Mouse (Mus musculus) retina, embryonic 14.5 days (tissue): ENCODE measurements around the gene Abcc4.
"Not testable (repeated sequence)": the region's sequence is repeated elsewhere in the genome, so short reads cannot be mapped to it uniquely, and the experiment has no call there.

ENCODE experiments used
- DNase-seq: peaks from one replicate; pipeline ENCODE4 v3.0.0-alpha.2; 2015; ENCODE audit warnings: low spot score

The Abcc4 gene

GRCm38 (mm10) chr14:118579013-118579728, 126.8 kb downstream of the Abcc4 start:
- no peak for DNase-seq

- DNase-seq = no peak
Observed at GRCm38 (mm10) chr14:118577895-118578294, 128.1 kb downstream of the Abcc4 start.

GRCm38 (mm10) chr14:118572688-118573245, 133.3 kb downstream of the Abcc4 start:
- DNase-seq = no peak

- peak; percentile 28 for DNase-seq
Observed at GRCm38 (mm10) chr14:118569586-118569985, 136.4 kb downstream of the Abcc4 start.

- no peak for DNase-seq
Observed at GRCm38 (mm10) chr14:118568116-118568673, 137.8 kb downstream of the Abcc4 start.

- peak; percentile 17 for DNase-seq
Observed at GRCm38 (mm10) chr14:118566809-118567208, 139.2 kb downstream of the Abcc4 start.

- peak; percentile 64 for DNase-seq
Observed at GRCm38 (mm10) chr14:118566214-118566688, 139.8 kb downstream of the Abcc4 start.

GRCm38 (mm10) chr14:118565696-118566095, 140.3 kb downstream of the Abcc4 start:
- no peak for DNase-seq

DNA sequence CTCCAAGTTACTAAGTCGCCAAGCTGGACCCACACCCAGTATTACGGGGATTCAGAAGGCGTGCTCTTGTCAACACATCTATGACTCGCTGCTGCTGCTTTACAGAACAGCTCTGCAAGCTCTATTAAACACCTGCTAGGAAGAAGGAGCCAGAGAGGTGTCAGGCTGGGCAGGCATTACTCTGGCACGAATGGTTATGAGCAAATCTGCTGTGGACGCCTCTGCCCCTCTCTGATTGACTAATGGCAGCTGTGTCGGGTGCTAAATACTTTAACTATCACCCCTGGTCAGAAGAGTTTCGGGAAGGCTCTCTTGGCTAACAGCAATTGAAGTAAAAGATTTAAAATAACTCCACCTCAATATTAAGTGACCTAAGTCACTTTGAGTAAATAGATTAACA, 142.4 kb downstream of the Abcc4 start:
- no peak for DNase-seq

- DNase-seq = no peak
Observed at GRCm38 (mm10) chr14:118552901-118553475, 153.0 kb downstream of the Abcc4 start.

DNA sequence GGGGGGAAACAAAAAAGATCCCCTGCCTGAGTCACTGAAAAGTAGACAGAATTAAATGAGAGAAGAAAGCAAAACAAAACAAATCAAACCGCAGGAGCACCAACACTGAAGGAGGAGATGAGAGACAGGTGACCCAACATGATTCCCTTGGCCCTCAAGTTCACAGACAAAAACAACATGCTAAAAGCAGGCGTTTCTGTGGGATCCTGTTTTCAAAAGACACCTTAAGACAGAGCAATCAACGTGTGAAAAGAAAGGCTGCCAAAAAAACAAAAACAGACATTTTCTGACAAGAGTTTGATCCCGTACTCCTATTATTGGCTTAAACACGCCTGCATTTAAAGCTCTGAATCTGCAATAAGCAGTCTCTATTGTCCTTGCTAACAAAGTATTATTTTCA, 153.6 kb downstream of the Abcc4 start:
- no peak for DNase-seq

DNA sequence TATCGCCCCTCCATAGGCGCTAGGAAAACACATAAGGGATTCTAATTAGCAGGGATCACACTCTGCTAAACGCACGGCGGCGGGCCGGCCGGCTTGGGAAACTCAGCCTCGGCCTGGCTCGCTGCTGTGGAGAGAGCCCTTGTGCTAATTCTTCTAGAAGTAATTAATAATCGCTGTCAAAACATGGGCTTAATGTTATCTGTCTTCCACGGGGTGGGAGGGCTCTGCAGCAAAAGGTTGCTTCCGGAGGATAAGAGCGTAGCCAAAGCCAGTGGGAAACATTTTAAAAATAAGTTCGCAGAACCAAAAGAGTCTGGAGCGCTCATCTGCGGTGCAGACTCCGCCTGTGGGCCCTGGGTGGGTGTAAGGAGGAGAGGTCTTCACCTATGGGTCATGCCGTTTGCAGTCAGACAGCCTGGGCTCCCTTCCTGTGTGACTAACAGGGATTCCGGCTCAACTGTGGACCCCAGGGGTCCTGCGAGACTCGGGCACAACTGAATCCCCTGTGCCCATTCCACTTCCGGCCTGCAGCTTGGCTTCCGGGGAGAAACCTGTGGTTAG, 154.2 kb downstream of the Abcc4 start:
- DNase-seq = peak; percentile 69

DNA sequence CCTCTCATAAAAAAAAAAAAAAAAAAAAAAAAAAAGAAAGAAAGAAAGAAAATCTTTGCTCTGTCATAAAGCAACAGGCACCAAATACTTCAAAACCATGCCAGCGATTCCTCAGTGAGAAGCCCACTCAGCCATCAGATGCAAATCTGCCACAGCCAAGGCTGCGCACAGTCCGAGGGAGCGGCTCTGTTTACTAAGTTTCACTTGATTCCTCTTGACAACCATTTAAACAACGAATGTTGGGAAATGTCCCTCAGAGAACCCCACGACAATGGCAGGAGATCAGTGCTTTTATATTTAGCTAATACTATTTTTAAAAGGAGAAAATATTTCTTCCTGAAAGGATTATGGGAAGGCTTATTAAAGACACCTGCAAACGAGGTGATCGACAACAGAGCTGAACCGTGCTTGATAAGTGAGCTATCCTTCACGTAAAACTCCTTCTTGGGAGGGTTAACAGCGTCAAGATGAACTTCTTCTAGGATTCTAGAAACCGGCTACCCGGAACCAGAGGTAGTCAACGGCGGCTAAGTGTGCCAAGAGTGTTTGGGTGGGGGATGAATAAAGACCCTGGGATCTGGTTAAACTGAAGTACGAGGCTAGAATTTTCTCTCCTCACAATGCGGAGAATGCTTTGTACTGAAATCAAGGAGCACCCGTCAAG, 154.8 kb downstream of the Abcc4 start:
- DNase-seq = peak; percentile 51

DNA sequence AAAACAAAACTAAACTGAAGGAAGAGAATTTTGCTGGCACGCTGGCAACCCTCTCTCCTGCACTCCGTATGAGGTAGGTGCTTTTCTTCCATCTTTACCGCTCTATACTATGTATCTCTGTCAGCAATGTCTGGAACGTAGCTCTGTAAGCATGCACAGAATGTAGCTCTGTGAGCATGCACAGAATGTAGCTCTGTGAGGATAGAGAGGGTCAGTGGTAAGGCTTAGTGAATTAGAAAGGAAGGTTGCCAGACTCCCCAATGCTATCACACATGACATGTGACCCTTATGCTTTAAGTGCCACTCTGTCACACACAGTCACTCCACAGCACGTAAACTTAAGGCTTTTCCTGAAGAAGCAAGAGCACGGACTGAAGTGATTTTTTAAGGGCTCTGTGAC, 161.5 kb downstream of the Abcc4 start:
- DNase-seq = no peak

DNA sequence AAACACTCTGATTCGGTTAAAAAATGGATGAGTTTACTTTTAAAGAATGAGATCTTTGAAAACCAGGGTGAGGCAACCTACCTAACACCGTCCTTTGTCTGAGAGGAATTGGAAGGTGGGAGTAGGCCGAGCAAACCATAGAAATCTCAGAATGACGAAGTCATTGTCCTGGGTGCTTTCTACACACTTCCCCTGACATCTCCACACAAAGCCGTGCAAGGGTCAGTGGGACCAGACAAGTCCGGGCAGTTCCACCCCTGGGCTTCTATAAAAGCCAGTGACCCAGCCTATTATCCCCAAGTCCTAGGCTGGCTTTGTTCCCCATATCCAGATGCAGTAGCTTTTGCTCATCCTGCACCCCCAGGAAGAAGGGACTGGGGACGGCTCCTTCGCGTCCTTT, 163.1 kb downstream of the Abcc4 start:
- no peak for DNase-seq

DNA sequence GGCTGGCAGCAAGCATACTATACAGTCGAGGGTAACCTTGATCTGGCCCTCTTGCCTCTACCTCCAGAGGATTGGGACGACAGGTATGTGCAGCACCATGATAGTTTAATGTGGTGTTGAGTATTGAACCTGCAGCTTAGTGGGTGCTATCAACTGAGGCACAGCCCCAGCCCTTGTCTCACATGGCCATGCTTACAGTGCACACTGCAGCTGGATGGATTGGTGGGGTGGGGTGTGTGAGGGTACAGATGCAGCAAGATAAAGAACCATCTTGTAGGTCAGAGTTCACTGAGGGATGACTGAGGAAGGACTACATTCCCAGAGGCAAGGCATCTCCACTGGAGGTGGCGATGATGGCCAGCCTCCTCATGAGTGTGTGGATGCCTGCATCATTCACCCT, 174.5 kb downstream of the Abcc4 start:
- DNase-seq = no peak

- DNase-seq = no peak
Observed at GRCm38 (mm10) chr14:118514280-118515031, 191.6 kb downstream of the Abcc4 start.

GRCm38 (mm10) chr14:118511715-118512114, 194.3 kb downstream of the Abcc4 start:
- not testable (repeated sequence) for DNase-seq

- DNase-seq = no peak
Observed at GRCm38 (mm10) chr14:118510793-118511192, 195.2 kb downstream of the Abcc4 start.

DNA sequence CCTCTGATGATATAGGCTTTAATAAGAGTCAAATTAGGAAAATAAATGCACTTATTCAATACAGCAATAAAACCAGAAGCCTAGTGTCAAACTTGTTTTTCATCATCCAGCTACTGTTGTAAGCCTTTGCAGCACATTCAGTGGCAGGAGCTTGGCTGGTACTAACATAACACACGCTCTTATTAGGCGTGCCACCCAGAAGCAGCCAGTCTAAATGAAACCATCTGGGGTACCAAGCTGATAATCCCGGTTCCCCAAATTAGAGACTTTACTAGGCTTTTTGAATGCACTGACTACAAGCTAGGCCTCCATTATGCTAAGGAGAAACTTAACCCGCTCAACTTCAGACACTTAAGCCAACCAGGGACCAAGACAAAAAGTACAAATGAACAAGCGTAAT, 195.8 kb downstream of the Abcc4 start:
- peak; percentile 58 for DNase-seq

DNA sequence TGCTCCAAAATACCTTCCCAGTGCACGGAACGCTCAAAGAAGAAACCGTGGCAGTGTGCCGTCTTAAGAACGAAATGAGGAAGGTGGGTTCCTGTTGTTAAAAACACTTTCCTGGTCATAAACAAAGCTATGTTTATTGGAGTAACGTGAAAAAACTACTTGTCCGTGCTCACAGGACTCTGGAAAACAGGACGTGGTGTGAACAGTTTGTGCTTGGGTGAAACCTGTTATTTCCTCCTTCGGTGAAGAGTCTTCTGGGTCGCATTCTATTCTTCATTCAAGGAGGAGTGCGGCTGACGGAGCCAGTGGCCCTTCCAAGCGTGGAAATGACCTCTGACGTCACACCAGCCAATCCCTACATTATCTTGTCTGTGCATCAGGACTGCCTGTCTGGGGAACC, 198.2 kb downstream of the Abcc4 start:
- no peak for DNase-seq
